9 mouse cellular contexts compared by ENCODE assay signal in genomic region chr1:127661118-127662012, GRCm38 (mm10). TPM values are rescaled to one million over a fixed set of nuclear protein-coding genes. Genes with fewer than 3 reads are reported as not detected.
DNase-seq lines count a peak whose midpoint lies in the region; ATAC-seq lines count a peak whose summit lies in the region.
"Had no signal": no experiment of that assay in that cellular context is flagged by ENCODE, and none has a peak within 500 bp of the region (broad histone marks: within the 10 kb centered on the region; RNA-seq: fewer than 3 reads in every experiment).

No protein-coding gene starts in this region.

- no peaks in the 10 kb centered on the region for H3K27me3 ChIP-seq in heart, embryonic 11.5 days (ENCODE audit: control insufficient read depth, insufficient read depth, low read length)
- H3K27me3 ChIP-seq in limb, embryonic 11.5 days (ENCODE audit: control insufficient read depth, insufficient read depth, low read length) = no peaks in the 10 kb centered on the region
- H3K27me3 ChIP-seq in neural tube, embryonic 15.5 days (replicated peaks) = no peaks in the 10 kb centered on the region

- no peaks in the 10 kb centered on the region for H3K36me3 ChIP-seq in heart, embryonic 11.5 days (ENCODE audit: control insufficient read depth, insufficient read depth, low read length)
- no peaks in the 10 kb centered on the region for H3K36me3 ChIP-seq in limb, embryonic 11.5 days (ENCODE audit: control insufficient read depth, insufficient read depth, low read length)
- H3K36me3 ChIP-seq in neural tube, embryonic 15.5 days = no peaks in the 10 kb centered on the region

- DNase-seq in heart, adult 9 months (ENCODE audit: low spot score in 2 of 2) = no peak
- DNase-seq in right cerebral cortex, postnatal 14 days = peak; percentile 12
- DNase-seq in right cerebral cortex, adult 18-20 months = no peak
- peak; percentile 34 for DNase-seq in limb, embryonic 11.5 days (ENCODE audit: low spot score)
- no peak for DNase-seq in cerebellum, adult 11-12 months
- no peak for DNase-seq in kidney, postnatal 25 days
- DNase-seq: cerebellum, adult 9-10 months had no signal

- 0 out of 2 replicates have a peak, but pooled peaks have one; percentile 24 for ATAC-seq in heart, embryonic 11.5 days (replicated peaks; ENCODE audit: insufficient number of reproducible peaks, low FRiP score, low TSS enrichment)
- ATAC-seq in limb, embryonic 11.5 days (ENCODE audit: insufficient number of reproducible peaks, low FRiP score, low TSS enrichment, low read depth) = peak; percentile 66; the same call in 1 of the 2 replicates
- peak; percentile 85 for ATAC-seq in neural tube, embryonic 15.5 days (ENCODE audit: low FRiP score)

- no peaks in the 10 kb centered on the region for H3K9me3 ChIP-seq in heart, embryonic 11.5 days (replicated peaks; ENCODE audit: control insufficient read depth, low read length)
- H3K9me3 ChIP-seq in limb, embryonic 11.5 days (ENCODE audit: control insufficient read depth, low read length) = no peaks in the 10 kb centered on the region
- no peaks in the 10 kb centered on the region for H3K9me3 ChIP-seq in neural tube, embryonic 15.5 days (replicated peaks)

- 0 out of 2 replicates have a peak overlapping the region, but pooled peaks have one; percentile 8 for H3K4me3 ChIP-seq in heart, embryonic 11.5 days (ENCODE audit: low read depth, low read length)
- no peak overlapping the region for H3K4me3 ChIP-seq in limb, embryonic 11.5 days (ENCODE audit: low read depth, low read length)
- H3K4me3 ChIP-seq in neural tube, embryonic 15.5 days (replicated peaks) = no peak overlapping the region

- 0 out of 2 replicates have a peak overlapping the region, but pooled peaks have one; percentile 57 for H3K27ac ChIP-seq in heart, embryonic 11.5 days (ENCODE audit: low read depth, low read length)
- H3K27ac ChIP-seq in limb, embryonic 11.5 days (replicated peaks; ENCODE audit: low read depth, low read length) = no peak overlapping the region
- peak overlapping the region; percentile 77 for H3K27ac ChIP-seq in neural tube, embryonic 15.5 days (replicated peaks)

- H3K9ac ChIP-seq in heart, embryonic 11.5 days (ENCODE audit: low read depth, low read length) = 0 out of 2 replicates have a peak overlapping the region, but pooled peaks have one; percentile 46
- H3K9ac ChIP-seq in limb, embryonic 11.5 days (ENCODE audit: low read length) = no peak overlapping the region
- H3K9ac ChIP-seq in neural tube, embryonic 15.5 days (replicated peaks) = 0 out of 2 replicates have a peak overlapping the region, but pooled peaks have one; percentile 29

- 17% methylated on average over 13 of the region's 13 CpGs for WGBS in heart, embryonic 11.5 days (ENCODE audit: insufficient replicate concordance)
- 33% methylated on average over 13 of the region's 13 CpGs for WGBS in limb, embryonic 11.5 days
- WGBS in neural tube, embryonic 15.5 days = 23% methylated on average over 13 of the region's 13 CpGs

- peaks cover 15% of the 10 kb centered on the region for H3K4me1 ChIP-seq in heart, embryonic 11.5 days (ENCODE audit: control insufficient read depth, insufficient read depth, low read length)
- peaks cover 2% of the 10 kb centered on the region; the same call in 1 of the 2 replicates for H3K4me1 ChIP-seq in limb, embryonic 11.5 days (ENCODE audit: control insufficient read depth, insufficient read depth, low read length)
- H3K4me1 ChIP-seq in neural tube, embryonic 15.5 days = peaks cover 15% of the 10 kb centered on the region

- peak overlapping the region; percentile 47 for H3K4me2 ChIP-seq in heart, embryonic 11.5 days
- no peak overlapping the region for H3K4me2 ChIP-seq in limb, embryonic 11.5 days (ENCODE audit: low read depth, severe bottlenecking)
- peak overlapping the region; percentile 39 for H3K4me2 ChIP-seq in neural tube, embryonic 15.5 days

RNA-seq across cellular contexts. Expression of gene Tmem163, which starts 18.0 kb away (rescaled TPM):
- polyA plus RNA-seq in heart, embryonic 11.5 days (2014; fragmentation: Nextera tagmentation; extraction: Ambion mirVana) = 30.5 and 32.0 TPM in 2 replicates
- 6.6 and 7.9 TPM in 2 replicates for polyA plus RNA-seq in limb, embryonic 11.5 days (2014; fragmentation: Nextera tagmentation; extraction: Ambion mirVana)
- 47.1 and 54.1 TPM in 2 replicates for polyA plus RNA-seq in neural tube, embryonic 15.5 days (2015; fragmentation: Nextera tagmentation; extraction: Ambion mirVana)

Comparison
In these comparisons a context has a peak if more than half of its experiments do, and no peak if none do; other contexts are left out.
1. DNase-seq: peak in right cerebral cortex, postnatal 14 days (single experiment) and limb, embryonic 11.5 days (single experiment); none in heart, adult 9 months (0 of 2), right cerebral cortex, adult 18-20 months (single experiment), cerebellum, adult 11-12 months (single experiment) and kidney, postnatal 25 days (0 of 2).
2. ATAC-seq: peak in every context shown above with its lines; median percentile 85 in neural tube, embryonic 15.5 days; 66 in limb, embryonic 11.5 days; 24 in heart, embryonic 11.5 days.